Mouse (Mus musculus) brain, embryonic 14.5 days (tissue): ENCODE measurements at regions not wholly inside any gene's neighbourhood (a gene's known extent, or its start where the extent isn't known, plus 50 kb on each side); places are given as distances from the start of the nearest gene placed in this dataset.

ENCODE experiments used
- CTCF ChIP-seq: fragments of 200-500 bp; IDR thresholded peaks from 2 replicates; pipeline ENCODE4 v1.5.1; 2012; ENCODE audit warnings: inconsistent platforms, mild to moderate bottlenecking, moderate library complexity, borderline replicate concordance; ENCODE audit not compliant: insufficient read depth, insufficient read length; ENCODE audit errors: extremely low read depth
- POLR2A ChIP-seq: fragments of 200-500 bp; IDR thresholded peaks from 2 replicates; pipeline ENCODE4 v1.6.1; 2012; ENCODE audit warnings: mild to moderate bottlenecking, inconsistent platforms, borderline replicate concordance; ENCODE audit not compliant: poor library complexity, insufficient read depth, insufficient read length, severe bottlenecking; ENCODE audit errors: extremely low read depth

GRCm38 (mm10) chr4:12539184-12539791, 367.5 kb upstream of the Fam92a start:
- TF ChIP-seq POLR2A = no peak
- TF ChIP-seq CTCF = no peak
